In genomic region chr11:35378802-35379201, GRCm38 (mm10) we compare ENCODE assay signal across 12 mouse cellular contexts.
"Had no signal": no experiment of that assay in that cellular context is flagged by ENCODE, and none has a peak within 500 bp of the region (broad histone marks: within the 10 kb centered on the region; RNA-seq: fewer than 3 reads in every experiment).

No protein-coding gene starts in this region.

- H3K4me3 ChIP-seq: liver, embryonic 13.5 days; midbrain, embryonic 13.5 days had no signal

- H3K9ac ChIP-seq: liver, embryonic 13.5 days; liver, postnatal 0 days; midbrain, embryonic 13.5 days had no signal

- H3K27me3 ChIP-seq: liver, embryonic 13.5 days had no signal

- H3K4me1 ChIP-seq: liver, embryonic 13.5 days; midbrain, embryonic 13.5 days had no signal

- H3K9me3 ChIP-seq: liver, embryonic 13.5 days; midbrain, embryonic 13.5 days had no signal

- ATAC-seq: liver, postnatal 0 days; midbrain, embryonic 13.5 days had no signal

- H3K4me2 ChIP-seq: liver, embryonic 13.5 days; midbrain, embryonic 13.5 days had no signal

- DNase-seq: kidney, adult 11 months; kidney, postnatal 10 days; layer of hippocampus, adult 9-11 months; layer of hippocampus, postnatal 36 days; left cerebral cortex, postnatal 4 days; liver, embryonic 13.5 days; lung, postnatal 36 days; right cerebral cortex, adult 18-20 months; right cerebral cortex, postnatal 25 days; thymus, postnatal 4 days had no signal

- H3K27ac ChIP-seq: liver, embryonic 13.5 days; midbrain, embryonic 13.5 days had no signal

- H3K36me3 ChIP-seq: liver, embryonic 13.5 days; midbrain, embryonic 13.5 days had no signal
